Mouse (Mus musculus) liver, embryonic 14 days (tissue): Measurements from ENCODE around the gene Lce3f. TPM values are rescaled to one million over a fixed set of nuclear protein-coding genes. Genes with fewer than 3 reads are reported as not detected.

Source experiments
- polyA plus RNA-seq: library from polyadenylated mRNA; depleted of rRNA; stranded (reverse); fragments of >200 nt; gene quantifications from 2 replicates; pipeline ENCODE4 v1.2.3, GENCODE M21; 2012; rRNA removed

Gene Lce3f
- not detected in 2 replicates for polyA plus RNA-seq

DNA sequence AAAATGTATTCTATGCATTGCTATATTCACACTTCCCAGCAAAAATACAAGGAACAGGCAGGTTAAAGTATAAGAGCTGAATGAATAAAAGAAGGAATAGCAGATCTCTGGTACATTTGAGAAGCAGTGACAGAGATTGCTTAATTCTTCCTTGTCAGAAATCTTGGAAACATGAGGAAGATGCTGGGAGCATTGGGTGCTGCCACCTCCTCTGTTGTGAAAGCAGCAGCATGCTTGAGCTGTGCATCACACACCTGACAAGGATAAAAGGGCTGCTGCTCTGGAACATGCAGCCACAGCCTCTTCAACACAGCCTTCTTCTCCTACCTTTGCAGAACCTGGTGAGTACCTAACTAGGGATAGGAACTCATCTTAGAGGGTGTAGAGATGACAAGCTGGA lies at the start of gene Lce3f:
Lce3f (plus strand) TSS at position 301 of the 400 bp plus-strand sequence.

DNA sequence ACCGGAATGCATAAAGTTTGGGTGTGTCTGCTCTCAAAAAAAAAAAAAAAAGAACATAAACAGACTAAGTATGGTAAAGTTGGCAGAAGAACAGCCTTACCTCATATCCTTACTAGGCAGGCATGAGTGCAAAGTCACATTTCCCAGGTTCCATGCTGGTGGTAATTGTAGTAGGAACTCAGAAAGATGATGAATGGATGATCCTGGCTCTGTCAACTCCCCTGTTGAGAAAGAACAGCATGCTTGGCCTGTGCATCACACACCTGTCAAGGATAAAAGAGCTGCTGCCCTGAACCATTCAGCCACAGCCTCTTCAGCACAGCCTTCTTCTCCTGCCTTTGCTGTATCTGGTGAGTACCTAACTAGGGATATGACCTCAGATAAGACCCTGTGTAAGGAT lies 47.8 kb upstream of the Lce3f start, which contains the start of gene Lce3c:
Lce3c (plus strand) TSS at position 301 of the 400 bp plus-strand sequence.

DNA sequence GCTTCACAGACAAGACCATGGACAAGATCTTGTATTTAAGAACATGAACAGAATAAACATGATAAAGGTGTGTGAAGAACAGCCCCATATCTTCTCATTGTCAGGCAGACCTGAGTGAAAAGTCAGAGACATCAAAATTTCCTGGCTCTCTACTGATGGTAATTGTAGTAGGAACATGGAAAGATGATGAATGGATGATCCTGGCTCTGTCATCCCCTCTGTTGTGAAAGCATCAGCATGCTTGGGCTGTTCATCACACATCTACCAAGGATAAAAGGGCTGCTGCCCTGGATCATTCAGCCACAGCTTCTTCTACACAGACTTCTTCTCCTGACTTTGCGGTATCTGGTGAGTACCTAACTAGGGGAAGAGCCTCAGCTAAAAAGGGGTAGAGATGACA lies 34.9 kb upstream of the Lce3f start, which contains the start of gene Lce3d:
Lce3d (plus strand) TSS at position 301 of the 400 bp plus-strand sequence.

DNA sequence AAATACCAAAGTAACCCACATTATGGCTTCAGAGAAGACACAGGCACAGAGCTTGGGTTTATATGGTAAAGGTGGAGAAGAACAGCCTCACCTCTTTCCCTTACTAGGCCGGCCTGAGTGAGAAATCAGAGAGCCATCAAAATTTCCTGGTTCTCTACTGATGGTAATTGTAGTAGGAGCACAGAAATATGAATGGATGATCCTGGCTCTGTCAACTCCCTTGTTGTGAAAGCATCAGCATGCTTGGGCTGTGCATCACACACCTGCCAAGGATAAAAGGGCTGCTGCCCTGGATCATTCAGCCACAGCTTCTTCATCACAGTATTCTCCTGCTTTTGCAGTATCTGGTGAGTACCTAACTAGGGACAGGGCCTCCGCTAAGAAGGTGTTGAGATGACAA lies 25.3 kb upstream of the Lce3f start, which contains the start of gene Lce3e:
Lce3e (plus strand) TSS at position 301 of the 400 bp plus-strand sequence.

DNA sequence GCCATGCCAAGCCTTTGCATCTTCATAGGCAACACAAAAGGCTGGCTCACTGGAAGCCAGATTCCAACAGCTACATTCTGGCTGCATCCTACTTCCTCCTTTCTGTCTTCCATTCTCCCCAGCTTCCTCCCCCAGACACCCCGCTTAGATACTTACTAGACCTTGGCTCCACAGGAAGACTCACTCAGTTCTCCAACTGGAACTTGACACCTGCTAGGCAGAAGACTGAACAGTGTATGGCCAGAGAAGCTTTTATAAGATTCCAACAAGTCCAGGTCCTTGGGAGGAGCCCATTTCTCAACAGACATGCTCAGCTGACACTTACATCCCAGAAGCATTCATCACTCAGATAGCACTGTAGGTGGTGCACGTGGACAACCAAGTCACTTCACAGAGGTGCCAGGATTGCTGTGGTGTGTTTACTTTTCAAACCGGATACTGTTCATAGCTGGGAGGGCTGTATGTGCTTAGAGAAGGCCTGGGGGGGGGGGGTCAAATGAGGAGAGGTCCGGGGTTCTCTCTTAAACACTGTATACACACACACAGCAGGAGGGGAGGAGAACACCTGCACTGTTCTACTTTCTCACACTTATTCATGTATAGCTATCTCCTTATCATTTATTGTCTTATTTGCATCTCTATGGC lies 23.6 kb downstream of the Lce3f start, which contains the start of gene Crct1:
Crct1 (minus strand) TSS at position 228 of the 645 bp plus-strand sequence.

DNA sequence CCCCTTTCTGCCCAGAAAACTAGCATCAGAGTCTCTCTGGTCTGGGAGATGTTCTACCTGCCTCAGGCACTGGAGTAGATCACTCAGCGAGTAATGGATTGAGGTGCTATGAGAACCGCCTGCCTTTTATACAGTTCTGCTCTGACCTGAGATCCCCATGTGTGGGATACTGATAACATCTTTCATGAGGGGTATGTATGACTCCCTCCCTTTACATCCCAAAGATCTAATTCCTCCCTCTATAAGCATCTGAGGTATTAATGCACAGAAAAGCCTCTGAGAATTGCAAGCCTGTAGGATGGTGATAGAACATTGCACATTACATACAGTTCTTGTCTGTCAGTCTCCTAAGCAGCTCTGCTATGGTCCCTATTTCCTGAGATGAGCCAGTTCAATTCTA lies 26.9 kb downstream of the Lce3f start, which contains the start of gene Lce1m:
Lce1m (minus strand) TSS at position 101 of the 400 bp plus-strand sequence.

Other genes starting within 250 kb of the Lce3f start
- not detected in 2 replicates for gene Lce1g, start 239.9 kb upstream of the Lce3f start, polyA plus RNA-seq
- gene Lce1h, start 227.2 kb upstream of the Lce3f start, polyA plus RNA-seq, result not detected in 2 replicates
- gene Lce1i, start 213.3 kb upstream of the Lce3f start, polyA plus RNA-seq, result not detected in 2 replicates
- not detected in 2 replicates for gene Lce1j, start 201.7 kb upstream of the Lce3f start, polyA plus RNA-seq
- not detected in 2 replicates for gene Lce1k, start 184.3 kb upstream of the Lce3f start, polyA plus RNA-seq
- not detected in 2 replicates for gene Kprp, start 165.0 kb upstream of the Lce3f start, polyA plus RNA-seq
- gene Lce1l, start 140.9 kb upstream of the Lce3f start, polyA plus RNA-seq, result not detected in 2 replicates
- not detected in 2 replicates for gene 2310050C09Rik, start 122.0 kb upstream of the Lce3f start, polyA plus RNA-seq
- gene Lce3a, start 66.0 kb upstream of the Lce3f start, polyA plus RNA-seq, result not detected in 2 replicates
- gene Lce3b, start 59.2 kb upstream of the Lce3f start, polyA plus RNA-seq, result not detected in 2 replicates
- not detected in 2 replicates for gene Lce3c, start 47.7 kb upstream of the Lce3f start, polyA plus RNA-seq
- not detected in 2 replicates for gene Lce3d, start 34.8 kb upstream of the Lce3f start, polyA plus RNA-seq
- not detected in 2 replicates for gene Lce3e, start 25.2 kb upstream of the Lce3f start, polyA plus RNA-seq
- gene Crct1, start 23.5 kb downstream of the Lce3f start, polyA plus RNA-seq, result 0.05 TPM in 1 of 2 replicates, not detected in the other
- not detected in 2 replicates for gene Lce1m, start 26.8 kb downstream of the Lce3f start, polyA plus RNA-seq
- not detected in 2 replicates for gene Gm4858, start 76.6 kb downstream of the Lce3f start, polyA plus RNA-seq
- not detected in 2 replicates for gene Crnn, start 152.6 kb downstream of the Lce3f start, polyA plus RNA-seq
- not detected in 2 replicates for gene Flg2, start 205.1 kb downstream of the Lce3f start, polyA plus RNA-seq